Mouse (Mus musculus) heart, adult 18-20 months (tissue): ENCODE data around the gene Fgf8. TPM values are rescaled to one million over a fixed set of nuclear protein-coding genes. Genes with fewer than 3 reads are reported as not detected.

Experiments
- DNase-seq, 2 experiments: peaks; one replicate each; pipeline ENCODE4 v3.0.0; 2021 to 2022; ENCODE audit warnings: mixed read lengths in 1 of 2
- long read RNA-seq, 2 experiments: library from polyadenylated mRNA; stranded (forward); transcript quantifications; one replicate each; pipeline ENCODE4 v2.0.0; 2021
- total RNA-seq, 2 experiments: library from RNA; stranded (reverse); gene quantifications; 2 replicates each; pipeline ENCODE4 v1.2.3; 2021

The Fgf8 gene
- not detected for total RNA-seq
- long read RNA-seq, experiment 1, result 0 reads
- long read RNA-seq, experiment 2, result 0 reads

- peak in 1 of 2 experiments; percentile 33 for DNase-seq
Measured at GRCm38 (mm10) chr19:45742218-45742983, at the start of gene Fgf8. Gene Fgf8 (minus strand): TSS chr19:45742915.

- no peak for DNase-seq
Measured at GRCm38 (mm10) chr19:45792404-45792803, 49.7 kb upstream of the Fgf8 start.

- no peak for DNase-seq
Measured at GRCm38 (mm10) chr19:45789888-45790874, 47.5 kb upstream of the Fgf8 start.

- no peak for DNase-seq
Measured at GRCm38 (mm10) chr19:45789365-45789764, 46.6 kb upstream of the Fgf8 start.

- DNase-seq, result no peak
Measured at GRCm38 (mm10) chr19:45788337-45788736, 45.6 kb upstream of the Fgf8 start.

- DNase-seq, result no peak
Measured at GRCm38 (mm10) chr19:45787450-45787849, 44.7 kb upstream of the Fgf8 start.

GRCm38 (mm10) chr19:45785470-45785869 lies 42.8 kb upstream of the Fgf8 start:
- DNase-seq, result no peak

GRCm38 (mm10) chr19:45783933-45784576 lies 41.3 kb upstream of the Fgf8 start:
- DNase-seq, result no peak

GRCm38 (mm10) chr19:45783181-45783932 lies 40.6 kb upstream of the Fgf8 start, which contains the start of gene Mgea5:
Gene Mgea5 (minus strand): TSS chr19:45783837.
- DNase-seq, result peak; percentile 97 to 99

GRCm38 (mm10) chr19:45782315-45783001 lies 39.7 kb upstream of the Fgf8 start:
- DNase-seq, result peak; percentile 83 to 85

GRCm38 (mm10) chr19:45781676-45782075 lies 39.0 kb upstream of the Fgf8 start:
- DNase-seq, result no peak

- no peak for DNase-seq
Measured at GRCm38 (mm10) chr19:45780350-45780915, 37.7 kb upstream of the Fgf8 start.

GRCm38 (mm10) chr19:45775486-45775885 lies 32.8 kb upstream of the Fgf8 start:
- DNase-seq, result no peak

GRCm38 (mm10) chr19:45771501-45771900 lies 28.8 kb upstream of the Fgf8 start:
- DNase-seq, result no peak

GRCm38 (mm10) chr19:45760810-45761209 lies 18.1 kb upstream of the Fgf8 start:
- no peak for DNase-seq

GRCm38 (mm10) chr19:45758671-45759070 lies 16.0 kb upstream of the Fgf8 start:
- DNase-seq, result no peak

GRCm38 (mm10) chr19:45753551-45753950 lies 10.8 kb upstream of the Fgf8 start:
- no peak for DNase-seq

- DNase-seq, result no peak
Measured at GRCm38 (mm10) chr19:45751881-45752280, 9.2 kb upstream of the Fgf8 start.

- peak; percentile 84 to 91 for DNase-seq
Measured at GRCm38 (mm10) chr19:45749243-45750043, 6.7 kb upstream of the Fgf8 start, which contains the start of gene Npm3. Gene Npm3 (minus strand): TSS chr19:45749591.
